Mouse (Mus musculus): Measurements from ENCODE around the gene Chchd6. TPM values are rescaled to one million over a fixed set of nuclear protein-coding genes. Genes with fewer than 3 reads are reported as not detected.

The Chchd6 gene
- polyA plus RNA-seq, 1 experiment from 2014 or later = 48.9 TPM

DNA sequence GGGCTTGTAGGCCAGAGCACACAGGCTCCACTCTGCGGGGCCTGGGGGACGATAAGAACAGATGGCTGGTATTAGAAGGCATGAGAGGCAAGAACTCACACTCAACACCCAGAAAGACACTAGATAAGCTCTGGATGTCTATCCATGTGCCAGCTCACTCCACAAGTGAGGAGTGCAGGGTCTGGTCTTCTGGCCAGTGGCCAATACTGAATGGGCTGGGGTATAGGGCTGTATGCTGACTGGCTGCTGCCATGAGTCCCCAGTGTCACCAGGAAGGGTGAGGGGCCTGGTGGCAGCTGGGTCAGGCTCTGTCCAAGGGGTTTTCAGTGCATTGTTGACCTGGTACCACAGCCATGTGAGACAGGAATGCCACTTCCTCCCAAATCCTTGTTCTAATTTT, 210.8 kb downstream of the Chchd6 start:
- ATAC-seq (ENCODE audit: insufficient number of reproducible peaks, low FRiP score, low TSS enrichment, low read depth) = no peak
- Histone ChIP-seq H3K9ac (no peak overlapping the region), H3K36me3 (no peaks in the 10 kb centered on the region), H3K4me2 (no peak overlapping the region), H3K27me3 (no peaks in the 10 kb centered on the region), H3K27ac (no peak overlapping the region), H3K4me3 (no peak overlapping the region), H3K9me3 (no peaks in the 10 kb centered on the region), H3K4me1 (no peaks in the 10 kb centered on the region)
- WGBS = 87% methylated on average over 2 of the region's 2 CpGs

GRCm38 (mm10) chr6:89381851-89382250, 213.6 kb downstream of the Chchd6 start:
- no peaks in the 10 kb centered on the region for H3K36me3 ChIP-seq
- H3K4me3 ChIP-seq = no peak overlapping the region
- H3K27ac ChIP-seq = no peak overlapping the region
- 67% methylated on average over 5 of the region's 5 CpGs for WGBS
- no peaks in the 10 kb centered on the region for H3K9me3 ChIP-seq
- ATAC-seq (ENCODE audit: insufficient number of reproducible peaks, low FRiP score, low TSS enrichment, low read depth) = no peak
- no peaks in the 10 kb centered on the region for H3K4me1 ChIP-seq
- H3K9ac ChIP-seq = no peak overlapping the region
- H3K4me2 ChIP-seq = no peak overlapping the region
- no peaks in the 10 kb centered on the region for H3K27me3 ChIP-seq

DNA sequence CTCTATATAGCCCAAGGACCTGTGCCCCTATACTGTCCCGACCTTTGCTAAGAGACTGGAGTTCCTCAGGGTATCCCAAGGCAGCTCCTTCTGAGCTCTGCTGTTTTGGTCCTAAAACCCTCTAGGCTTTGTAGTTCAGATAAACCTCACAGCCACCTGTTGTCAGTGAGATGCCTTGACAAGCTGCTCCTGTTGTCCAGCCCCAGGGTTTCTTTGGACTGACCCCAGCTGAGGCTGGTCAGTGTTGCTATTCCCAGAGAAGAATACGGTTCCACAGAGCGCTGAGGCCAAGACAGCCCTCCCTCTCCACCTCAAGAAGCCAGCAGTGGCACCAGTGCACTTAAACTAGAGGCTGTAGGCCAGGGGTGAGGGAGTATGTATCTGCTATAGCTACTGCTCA, 214.3 kb downstream of the Chchd6 start:
- H3K4me3 ChIP-seq = no peak overlapping the region
- no peaks in the 10 kb centered on the region for H3K9me3 ChIP-seq
- H3K36me3 ChIP-seq = no peaks in the 10 kb centered on the region
- H3K27ac ChIP-seq = no peak overlapping the region
- no peaks in the 10 kb centered on the region for H3K27me3 ChIP-seq
- no peak overlapping the region for H3K9ac ChIP-seq
- WGBS = 74% methylated on average over 3 of the region's 3 CpGs
- no peak for ATAC-seq (ENCODE audit: insufficient number of reproducible peaks, low FRiP score, low TSS enrichment, low read depth)
- no peaks in the 10 kb centered on the region for H3K4me1 ChIP-seq
- no peak overlapping the region for H3K4me2 ChIP-seq

DNA sequence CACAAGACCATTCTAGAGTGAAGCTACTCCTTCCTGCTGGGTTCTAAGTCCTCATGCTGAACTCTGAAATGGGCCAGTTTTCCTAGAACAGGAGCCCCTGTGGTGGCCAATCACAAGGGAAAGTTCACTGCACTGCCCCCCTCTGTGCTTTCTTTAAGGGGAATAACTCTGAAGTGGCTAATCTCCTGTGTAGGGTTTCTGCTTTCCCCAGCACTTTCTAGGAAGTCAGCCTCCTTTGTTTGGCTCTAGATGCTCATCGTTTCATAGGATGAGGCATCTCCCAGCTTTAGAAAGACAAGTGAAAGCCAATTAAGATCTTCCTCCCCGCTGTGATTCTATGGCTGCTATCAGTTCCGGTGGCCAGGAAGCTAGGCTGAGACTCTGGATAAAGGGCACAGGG, 214.7 kb downstream of the Chchd6 start:
- no peak overlapping the region for H3K27ac ChIP-seq
- 63% methylated on average over 3 of the region's 3 CpGs for WGBS
- no peak overlapping the region for H3K4me3 ChIP-seq
- H3K9ac ChIP-seq = no peak overlapping the region
- no peaks in the 10 kb centered on the region for H3K36me3 ChIP-seq
- no peaks in the 10 kb centered on the region for H3K9me3 ChIP-seq
- no peaks in the 10 kb centered on the region for H3K4me1 ChIP-seq
- ATAC-seq (ENCODE audit: insufficient number of reproducible peaks, low FRiP score, low TSS enrichment, low read depth) = no peak
- no peak overlapping the region for H3K4me2 ChIP-seq
- H3K27me3 ChIP-seq = no peaks in the 10 kb centered on the region

DNA sequence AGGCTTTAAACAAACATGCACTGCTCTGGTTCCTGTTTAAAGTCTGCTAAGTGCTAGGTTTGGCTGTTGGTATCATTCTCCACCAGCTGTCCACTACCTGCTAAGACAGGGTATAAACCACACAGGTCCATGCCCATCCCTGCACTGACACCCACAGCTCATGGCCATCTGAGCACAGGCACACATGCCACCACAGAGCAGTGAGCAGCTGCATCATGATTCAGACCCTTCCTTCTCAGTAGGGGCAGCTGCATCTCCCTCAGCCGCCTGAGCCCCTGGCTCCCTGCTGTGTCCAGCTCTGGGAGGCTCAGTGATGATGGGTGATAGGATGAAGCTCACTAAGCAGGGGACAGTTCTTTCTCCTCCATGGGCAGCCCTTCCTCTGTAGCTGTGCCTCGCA, 217.2 kb downstream of the Chchd6 start:
- Histone ChIP-seq H3K27ac (no peak overlapping the region), H3K9me3 (no peaks in the 10 kb centered on the region), H3K36me3 (no peaks in the 10 kb centered on the region), H3K4me2 (no peak overlapping the region), H3K9ac (no peak overlapping the region), H3K4me3 (no peak overlapping the region), H3K4me1 (no peaks in the 10 kb centered on the region), H3K27me3 (no peaks in the 10 kb centered on the region)
- 69% methylated on average over 2 of the region's 2 CpGs for WGBS
- no peak for ATAC-seq (ENCODE audit: insufficient number of reproducible peaks, low FRiP score, low TSS enrichment, low read depth)

DNA sequence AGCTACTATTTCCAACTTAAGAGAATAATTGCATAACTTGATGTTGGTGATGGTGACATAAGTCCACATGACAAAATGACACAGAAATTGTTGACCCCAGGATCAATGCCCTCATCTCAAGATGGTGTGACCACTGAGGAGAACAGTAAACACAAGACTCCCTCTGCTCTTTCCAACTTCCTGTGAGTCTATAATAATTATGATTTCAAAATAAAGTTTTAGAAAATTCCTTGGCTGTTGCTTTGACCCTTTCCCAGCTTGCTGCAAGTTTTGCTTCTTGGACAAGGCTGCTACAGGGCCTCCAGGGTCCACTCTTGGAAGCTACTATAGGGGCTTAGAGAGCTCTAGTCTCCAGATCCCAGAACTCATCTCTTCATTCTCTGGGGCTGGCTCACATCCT, 226.6 kb downstream of the Chchd6 start:
- Histone ChIP-seq H3K27me3 (peaks cover 2% of the 10 kb centered on the region; the same call in 1 of the 2 replicates), H3K27ac (no peak overlapping the region), H3K9ac (no peak overlapping the region), H3K4me3 (no peak overlapping the region), H3K4me2 (no peak overlapping the region), H3K36me3 (no peaks in the 10 kb centered on the region), H3K4me1 (peaks cover 6% of the 10 kb centered on the region; the same call in 1 of the 2 replicates), H3K9me3 (no peaks in the 10 kb centered on the region)
- ATAC-seq (ENCODE audit: insufficient number of reproducible peaks, low FRiP score, low TSS enrichment, low read depth) = no peak

- WGBS = 53% methylated on average over 3 of the region's 3 CpGs
- Histone ChIP-seq H3K36me3 (no peaks in the 10 kb centered on the region), H3K9ac (no peak overlapping the region), H3K27ac (no peak overlapping the region), H3K4me2 (no peak overlapping the region), H3K9me3 (no peaks in the 10 kb centered on the region), H3K4me3 (no peak overlapping the region), H3K4me1 (peaks cover 37% of the 10 kb centered on the region), H3K27me3 (peaks cover 4% of the 10 kb centered on the region; the same call in 1 of the 2 replicates)
- no peak for ATAC-seq (ENCODE audit: insufficient number of reproducible peaks, low FRiP score, low TSS enrichment, low read depth)
Measured at GRCm38 (mm10) chr6:89364342-89364741, 231.1 kb downstream of the Chchd6 start.

GRCm38 (mm10) chr6:89363107-89363451, 232.4 kb downstream of the Chchd6 start:
- no peak overlapping the region for H3K27ac ChIP-seq
- peak overlapping the region; percentile 97 for H3K4me2 ChIP-seq
- no peaks in the 10 kb centered on the region for H3K9me3 ChIP-seq
- peak overlapping the region; percentile 97 for H3K4me3 ChIP-seq
- H3K9ac ChIP-seq = peak overlapping the region; percentile 50; the same call in 1 of the 2 replicates
- WGBS = 7% methylated on average over 16 of the region's 16 CpGs
- no peak; the same call in 1 of the 2 replicates for ATAC-seq (ENCODE audit: insufficient number of reproducible peaks, low FRiP score, low TSS enrichment, low read depth)
- H3K36me3 ChIP-seq = no peaks in the 10 kb centered on the region
- H3K4me1 ChIP-seq = peaks cover 48% of the 10 kb centered on the region
- H3K27me3 ChIP-seq = peaks cover 4% of the 10 kb centered on the region; the same call in 1 of the 2 replicates

DNA sequence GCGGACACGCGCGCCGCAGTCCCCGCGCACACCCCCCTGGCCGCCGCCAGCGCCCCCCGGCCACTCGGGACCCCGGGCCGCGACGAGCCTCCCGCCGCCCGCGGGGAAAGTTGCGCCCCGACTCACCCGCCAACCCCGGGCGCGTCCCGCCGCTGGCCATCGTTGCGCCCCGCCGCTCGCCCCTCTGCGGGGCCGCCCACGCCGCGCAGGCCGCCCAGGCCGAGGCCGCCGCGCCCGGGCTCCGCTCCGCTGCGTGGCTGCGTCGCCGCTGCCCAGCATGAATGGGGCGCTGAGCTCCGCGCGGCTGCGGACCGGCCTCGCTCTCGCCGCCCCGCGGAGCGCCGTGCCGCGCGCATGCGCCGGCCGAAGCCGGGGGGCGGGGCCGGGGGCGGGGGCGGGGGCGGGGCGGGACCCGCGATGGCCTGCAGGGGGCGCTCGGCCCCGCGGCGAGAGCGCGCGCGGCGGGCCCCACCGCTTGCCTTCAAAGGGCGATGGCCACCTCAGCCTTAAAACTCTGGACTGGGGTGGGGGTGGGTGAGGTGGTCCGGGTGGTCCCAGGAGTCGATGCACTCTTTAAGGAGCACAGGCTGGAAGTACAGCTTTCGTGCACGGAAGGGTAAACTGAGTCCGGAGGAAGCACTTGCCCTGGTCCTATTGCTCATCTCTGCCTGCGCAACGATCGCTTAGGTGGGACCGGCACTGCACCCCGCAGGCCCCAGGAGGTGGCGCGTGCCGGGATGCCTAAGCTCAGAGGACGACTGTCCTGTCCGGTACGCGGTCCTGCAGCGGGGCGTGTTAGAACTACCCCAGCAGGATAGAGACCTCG, 233.0 kb downstream of the Chchd6 start, which contains the start of gene Plxna1:
TSS of gene Plxna1 (minus strand) at position 340 of the 826 bp plus-strand sequence.
- Histone ChIP-seq H3K9ac (peak within 1 kb of the TSS; percentile 94), H3K4me1 (peaks cover 48% of the 10 kb centered on the region), H3K9me3 (no peaks in the 10 kb centered on the region), H3K4me2 (peak within 1 kb of the TSS; percentile 97), H3K36me3 (0 out of 2 replicates have a peak, but pooled peaks cover 2% of the 10 kb centered on the region), H3K4me3 (peak within 1 kb of the TSS; percentile 97), H3K27ac (peak within 1 kb of the TSS; percentile 84), H3K27me3 (peaks cover 4% of the 10 kb centered on the region; the same call in 1 of the 2 replicates)
- peak; percentile 66 for ATAC-seq (ENCODE audit: insufficient number of reproducible peaks, low FRiP score, low TSS enrichment, low read depth)
- under 1% methylated on average over 94 of the region's 110 CpGs for WGBS

GRCm38 (mm10) chr6:89361418-89362280, 233.8 kb downstream of the Chchd6 start:
- H3K27me3 ChIP-seq = peaks cover 4% of the 10 kb centered on the region; the same call in 1 of the 2 replicates
- under 1% methylated on average over 80 of the region's 80 CpGs for WGBS
- H3K9ac ChIP-seq = peak overlapping the region; percentile 94
- H3K36me3 ChIP-seq = peaks cover 11% of the 10 kb centered on the region
- H3K4me1 ChIP-seq = peaks cover 48% of the 10 kb centered on the region
- H3K9me3 ChIP-seq = no peaks in the 10 kb centered on the region
- peak overlapping the region; percentile 97 for H3K4me2 ChIP-seq
- H3K27ac ChIP-seq = peak overlapping the region; percentile 84
- ATAC-seq (ENCODE audit: insufficient number of reproducible peaks, low FRiP score, low TSS enrichment, low read depth) = 0 out of 2 replicates have a peak, but pooled peaks have one; percentile 4
- H3K4me3 ChIP-seq = peak overlapping the region; percentile 97

DNA sequence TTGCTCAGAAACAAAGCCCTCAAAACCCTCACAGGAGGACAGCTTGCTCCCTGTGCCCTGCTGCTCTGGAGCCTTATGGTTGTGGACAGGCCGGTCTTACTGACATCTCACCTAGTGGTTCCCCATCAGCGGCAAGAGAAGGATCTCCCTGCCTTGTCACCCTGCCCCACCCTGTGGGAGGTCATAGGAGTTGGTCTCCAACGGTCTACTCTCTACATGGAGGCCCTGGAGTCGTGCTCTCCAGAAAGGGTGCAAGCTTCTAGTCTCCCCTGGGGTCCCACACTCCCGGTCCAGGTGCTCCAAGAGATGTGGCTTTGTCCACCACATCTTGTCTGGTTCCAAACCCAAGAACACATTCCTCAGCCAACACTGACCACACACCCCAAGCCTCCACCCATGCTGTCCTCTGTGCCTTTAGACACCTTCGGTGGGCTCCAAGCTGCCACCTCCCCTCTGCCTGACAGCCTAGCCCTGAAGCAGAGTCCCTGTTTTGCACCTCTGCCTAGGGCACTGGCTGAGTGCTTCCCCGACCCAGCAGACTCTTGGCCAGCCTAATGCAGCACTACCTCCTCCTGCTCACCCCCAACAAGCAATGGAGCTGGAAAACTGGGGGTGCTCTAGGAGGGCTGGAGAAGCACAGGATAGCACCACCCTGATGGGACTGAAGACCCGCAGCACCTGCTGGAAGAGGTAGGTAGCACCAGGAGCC, 234.6 kb downstream of the Chchd6 start:
- H3K36me3 ChIP-seq = peaks cover 19% of the 10 kb centered on the region
- peaks cover 55% of the 10 kb centered on the region for H3K4me1 ChIP-seq
- no peak for ATAC-seq (ENCODE audit: insufficient number of reproducible peaks, low FRiP score, low TSS enrichment, low read depth)

More for the DNA sequence above, 234.6 kb downstream of the Chchd6 start:
- WGBS = 45% methylated on average over 8 of the region's 8 CpGs
- Histone ChIP-seq H3K4me3 (peak overlapping the region; percentile 97), H3K9me3 (no peaks in the 10 kb centered on the region), H3K27ac (0 out of 2 replicates have a peak overlapping the region, but pooled peaks have one; percentile 24), H3K27me3 (peaks cover 4% of the 10 kb centered on the region; the same call in 1 of the 2 replicates), H3K9ac (peak overlapping the region; percentile 94), H3K4me2 (peak overlapping the region; percentile 97)
